Mouse (Mus musculus): ENCODE results near the gene Zfp82.

Gene Zfp82

GRCm38 (mm10) chr7:30048126-30048525 is 24.6 kb downstream of the Zfp82 start:
- in situ Hi-C loops (cut with MseI, MboI): no loop called here

- in situ Hi-C loops (cut with MseI, MboI): no loop called here
Observed at GRCm38 (mm10) chr7:30044354-30044753, 28.3 kb downstream of the Zfp82 start.

GRCm38 (mm10) chr7:30034331-30034730 is 38.4 kb downstream of the Zfp82 start:
- in situ Hi-C loops (cut with MseI, MboI): no loop called here

GRCm38 (mm10) chr7:30031379-30031778 is 41.3 kb downstream of the Zfp82 start:
- in situ Hi-C loops (cut with MseI, MboI): no loop called here

- in situ Hi-C loops (cut with MseI, MboI): no loop called here
Observed at GRCm38 (mm10) chr7:30030677-30031076, 42.0 kb downstream of the Zfp82 start.

GRCm38 (mm10) chr7:30028572-30028971 is 44.1 kb downstream of the Zfp82 start:
- in situ Hi-C loops (cut with MseI, MboI): no loop called here

GRCm38 (mm10) chr7:30027331-30027730 is 45.4 kb downstream of the Zfp82 start:
- in situ Hi-C loops (cut with MseI, MboI): no loop called here

- in situ Hi-C loops (cut with MseI, MboI): no loop called here
Observed at GRCm38 (mm10) chr7:30025358-30025757, 47.3 kb downstream of the Zfp82 start.

- in situ Hi-C loops (cut with MseI, MboI): no loop called here
Observed at GRCm38 (mm10) chr7:30023800-30024199, 48.9 kb downstream of the Zfp82 start.

GRCm38 (mm10) chr7:30023324-30023723 is 49.4 kb downstream of the Zfp82 start:
- in situ Hi-C loops (cut with MseI, MboI): no loop called here

GRCm38 (mm10) chr7:30019543-30019942 is 53.2 kb downstream of the Zfp82 start:
- in situ Hi-C loops (cut with MseI, MboI): no loop called here

GRCm38 (mm10) chr7:30017226-30017625 is 55.5 kb downstream of the Zfp82 start:
- in situ Hi-C loops (cut with MseI, MboI): no loop called here

GRCm38 (mm10) chr7:30012956-30013363 is 59.7 kb downstream of the Zfp82 start:
- in situ Hi-C loops (cut with MseI, MboI): no loop called here

- in situ Hi-C loops (cut with MseI, MboI): no loop called here
Observed at GRCm38 (mm10) chr7:30010551-30011195, 62.0 kb downstream of the Zfp82 start.

- in situ Hi-C loops (cut with MseI, MboI): no loop called here
Observed at GRCm38 (mm10) chr7:30009321-30010085, 63.2 kb downstream of the Zfp82 start.

- in situ Hi-C loops (cut with MseI, MboI): no loop called here
Observed at GRCm38 (mm10) chr7:30008020-30008690, 64.5 kb downstream of the Zfp82 start.

- in situ Hi-C loops (cut with MseI, MboI): no loop called here
Observed at GRCm38 (mm10) chr7:30007601-30008000, 65.1 kb downstream of the Zfp82 start.

All from mouse trophoblast stem cell (cell line).